Mouse (Mus musculus) adrenal gland, postnatal 10 days (tissue): ENCODE data around the gene Fam43a. TPM values are rescaled to one million over a fixed set of nuclear protein-coding genes. Genes with fewer than 3 reads are reported as not detected.

Experiments
- DNase-seq: peaks from one replicate; pipeline ENCODE4 v3.0.0; 2021; ENCODE audit warnings: mixed read lengths
- long read RNA-seq, 2 experiments: library from polyadenylated mRNA; stranded (forward); transcript quantifications; one replicate each; pipeline ENCODE4 v2.0.0; 2021
- total RNA-seq, 2 experiments: library from RNA; stranded (reverse); gene quantifications; 2 replicates each; pipeline ENCODE4 v1.2.3; 2021

Fam43a gene
- 10 to 100 TPM; 37.4 to 47.7 TPM for total RNA-seq
- long read RNA-seq, experiment 1, transcript Fam43a-201 (1 exons, 3,075 nt): major isoform, 47 of 47 reads
- long read RNA-seq, experiment 1, partial matches to known transcripts: 0 of 47 reads
- long read RNA-seq, experiment 1, other reads (novel, unspliced or antisense): 0 of 47 reads
- long read RNA-seq, experiment 2, transcript Fam43a-201 (1 exons, 3,075 nt): major isoform, 21 of 21 reads
- long read RNA-seq, experiment 2, partial matches to known transcripts: 0 of 21 reads
- long read RNA-seq, experiment 2, other reads (novel, unspliced or antisense): 0 of 21 reads

DNA sequence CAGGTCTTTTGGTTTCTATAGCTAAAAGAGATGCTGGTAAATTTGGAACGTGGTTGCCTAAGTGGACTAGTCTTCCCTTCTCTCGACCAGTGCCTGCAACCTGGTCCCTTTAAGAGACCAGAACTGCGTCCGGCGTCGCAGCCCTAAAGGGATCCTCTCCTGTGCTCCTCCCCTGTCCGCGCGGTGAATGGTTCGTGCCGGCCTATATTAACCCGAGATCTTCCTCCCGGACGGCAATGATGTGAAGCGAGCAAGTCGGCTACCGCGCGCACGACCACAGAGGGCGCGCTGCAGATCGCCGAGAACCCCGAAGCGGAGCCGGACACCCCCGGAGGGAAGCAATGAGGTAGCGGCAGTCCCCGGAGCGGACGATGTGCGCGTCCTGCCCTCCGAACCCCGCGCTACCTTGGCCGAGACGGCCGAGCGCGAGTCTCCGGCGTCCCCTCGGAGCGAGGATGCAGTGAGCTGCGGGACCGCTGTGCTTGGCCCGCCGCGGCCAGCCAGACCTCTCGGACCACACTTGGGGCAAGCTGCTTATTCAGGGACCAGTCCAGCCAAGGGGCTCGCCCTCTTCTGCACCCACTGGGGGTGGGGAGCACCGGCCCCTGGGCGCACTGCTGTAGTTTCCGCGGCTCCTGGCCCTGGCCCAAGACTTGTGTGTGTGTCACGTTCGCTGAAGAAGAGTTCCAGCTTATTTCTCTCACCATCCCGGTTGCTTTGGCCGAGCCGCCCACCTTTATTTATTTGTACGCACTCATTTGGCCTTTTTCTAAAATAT is at the start of gene Fam43a:
Gene Fam43a, plus strand, starts transcription at position 233 of the 778 bp plus-strand sequence.
- peak; percentile 95 for DNase-seq

DNA sequence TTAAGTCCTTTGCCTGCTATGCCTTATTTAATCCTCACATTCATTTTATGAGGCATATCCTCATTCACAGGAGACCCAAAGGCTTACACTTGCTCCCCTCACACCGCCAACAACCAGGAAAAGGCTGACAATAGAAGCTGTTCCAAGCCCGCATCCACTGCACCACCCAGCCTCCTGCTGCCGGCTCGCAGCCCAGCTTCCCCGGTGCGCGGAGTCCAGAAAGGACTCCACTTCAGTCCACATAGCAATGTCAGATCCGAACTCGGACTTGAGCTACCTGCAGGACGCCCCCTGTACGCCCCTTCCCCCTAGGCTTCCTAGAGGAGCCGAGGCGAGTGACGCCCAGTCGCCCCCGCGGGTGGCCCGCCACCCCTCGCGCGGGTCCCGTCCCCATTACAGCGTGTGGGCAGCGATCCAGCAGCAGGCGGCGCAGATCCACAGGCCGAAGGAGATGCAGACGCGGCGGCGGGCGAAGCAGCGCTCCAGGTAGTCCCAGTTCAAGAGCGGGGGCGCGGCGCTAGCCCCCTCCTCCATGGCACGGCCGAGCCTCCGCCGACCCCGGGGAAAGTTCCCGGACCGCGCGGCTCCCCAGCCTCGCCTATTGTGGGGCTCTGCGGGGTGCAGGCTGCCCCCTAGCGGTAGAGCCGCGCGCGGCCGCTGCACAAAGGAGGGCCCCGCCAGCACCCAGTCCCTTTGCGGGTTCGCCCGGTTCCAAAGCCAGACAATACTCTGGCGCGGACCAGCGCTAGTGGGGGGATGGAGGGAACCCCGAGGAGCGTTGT is 49.4 kb upstream of the Fam43a start:
- DNase-seq: peak; percentile 89

- no peak for DNase-seq
Observed at GRCm38 (mm10) chr16:30550748-30551192, 48.8 kb upstream of the Fam43a start, which contains the start of gene Tmem44. Gene Tmem44 (minus strand): TSS chr16:30550842.

GRCm38 (mm10) chr16:30552621-30553338 is 46.7 kb upstream of the Fam43a start:
- peak; percentile 76 for DNase-seq

DNA sequence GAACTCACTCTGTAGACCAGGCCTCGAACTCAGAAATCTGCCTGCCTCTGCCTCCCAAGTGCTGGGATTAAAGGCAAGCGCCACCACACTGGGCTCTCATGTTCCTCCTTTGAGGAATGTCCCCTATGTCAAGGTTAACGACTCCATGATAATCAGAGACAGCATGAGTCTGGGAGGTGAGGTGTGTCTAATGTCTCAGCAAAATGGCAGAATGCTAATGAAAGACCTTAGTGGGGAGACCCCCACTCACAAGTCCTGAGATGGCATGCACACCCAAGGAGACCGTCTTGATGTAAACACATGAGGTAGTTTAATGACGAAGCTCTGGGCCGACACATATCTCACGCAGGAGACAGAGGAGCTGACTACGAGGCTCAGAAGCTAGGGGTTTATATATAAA is 45.4 kb upstream of the Fam43a start:
- DNase-seq: no peak

DNA sequence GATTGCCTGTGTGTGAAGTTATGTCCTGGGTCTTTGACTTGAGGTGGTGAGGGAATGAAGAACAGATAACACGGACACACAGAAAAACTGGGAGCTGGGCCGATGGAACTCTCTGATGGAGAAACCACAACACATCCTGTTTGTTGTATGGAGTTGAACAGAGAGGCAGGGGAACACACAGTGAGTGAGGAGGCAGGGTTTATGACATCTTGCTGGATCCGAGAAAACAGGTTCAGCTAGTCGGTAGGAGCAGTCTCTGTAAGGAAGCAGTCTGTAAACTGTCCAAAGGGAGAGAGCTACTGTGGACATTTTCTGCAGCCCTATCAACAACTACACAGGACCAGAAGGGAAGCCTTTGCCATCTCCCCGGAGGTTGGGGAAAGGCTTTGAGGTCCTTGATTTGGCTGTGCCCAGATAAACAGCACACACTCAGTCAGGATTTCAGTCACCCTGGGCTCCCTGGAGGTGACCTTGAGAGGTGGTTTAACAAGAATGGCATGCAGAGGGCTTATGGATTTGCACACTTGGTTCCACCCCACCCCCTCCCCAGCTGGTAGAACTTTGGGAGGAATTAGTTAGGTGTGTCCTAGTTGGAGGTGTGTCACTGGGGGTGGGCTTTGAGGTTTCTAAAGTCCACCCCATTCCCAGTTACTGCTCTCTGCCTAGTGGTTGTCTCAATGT is 40.1 kb upstream of the Fam43a start:
- DNase-seq: peak; percentile 19

GRCm38 (mm10) chr16:30560601-30561000 is 38.9 kb upstream of the Fam43a start:
- no peak for DNase-seq

GRCm38 (mm10) chr16:30565631-30566030 is 33.9 kb upstream of the Fam43a start:
- DNase-seq: no peak

- no peak for DNase-seq
Observed at GRCm38 (mm10) chr16:30570173-30570572, 29.4 kb upstream of the Fam43a start.

DNA sequence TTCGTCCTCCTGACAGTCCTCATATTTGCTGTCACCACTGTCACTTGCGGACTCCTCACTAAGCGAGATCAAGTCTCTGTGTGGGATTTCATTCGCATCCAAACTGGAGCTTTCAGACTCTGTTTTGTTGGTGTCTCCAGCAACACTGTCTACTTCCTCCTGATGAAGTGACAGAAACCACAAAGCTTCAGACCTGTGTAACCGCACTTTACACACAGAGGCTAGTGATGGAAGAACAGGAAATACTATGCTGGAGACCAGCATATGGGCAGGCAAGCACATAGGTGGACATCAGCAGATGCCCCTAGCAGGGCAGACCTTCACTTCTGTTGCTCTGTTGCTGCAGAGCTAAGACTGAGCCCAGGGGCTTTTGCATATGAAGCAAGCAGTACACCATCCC is 28.1 kb upstream of the Fam43a start:
- no peak for DNase-seq

- DNase-seq: no peak
Observed at GRCm38 (mm10) chr16:30572239-30572638, 27.3 kb upstream of the Fam43a start.

DNA sequence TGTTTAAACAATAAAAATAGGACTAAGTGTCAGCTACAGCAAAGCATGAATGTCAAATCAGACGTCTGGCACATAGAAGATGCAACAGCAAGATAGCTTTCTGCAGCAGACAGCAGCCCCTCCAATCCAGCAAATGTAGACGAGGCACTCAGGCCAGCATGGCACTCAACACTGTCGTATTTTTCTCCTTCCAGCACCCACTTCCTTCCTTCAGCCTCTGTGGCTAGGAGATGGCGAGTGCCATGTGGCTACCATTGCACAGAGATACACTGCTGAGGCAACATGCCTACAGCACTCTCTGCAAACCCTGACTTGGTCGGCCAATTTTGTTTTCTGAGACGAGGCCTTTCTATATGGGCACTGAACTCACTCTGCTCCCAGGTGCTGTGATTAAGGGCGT is 23.7 kb upstream of the Fam43a start:
- DNase-seq: no peak

- DNase-seq: no peak
Observed at GRCm38 (mm10) chr16:30576392-30576791, 23.1 kb upstream of the Fam43a start.

- DNase-seq: no peak
Observed at GRCm38 (mm10) chr16:30580765-30581164, 18.8 kb upstream of the Fam43a start.

DNA sequence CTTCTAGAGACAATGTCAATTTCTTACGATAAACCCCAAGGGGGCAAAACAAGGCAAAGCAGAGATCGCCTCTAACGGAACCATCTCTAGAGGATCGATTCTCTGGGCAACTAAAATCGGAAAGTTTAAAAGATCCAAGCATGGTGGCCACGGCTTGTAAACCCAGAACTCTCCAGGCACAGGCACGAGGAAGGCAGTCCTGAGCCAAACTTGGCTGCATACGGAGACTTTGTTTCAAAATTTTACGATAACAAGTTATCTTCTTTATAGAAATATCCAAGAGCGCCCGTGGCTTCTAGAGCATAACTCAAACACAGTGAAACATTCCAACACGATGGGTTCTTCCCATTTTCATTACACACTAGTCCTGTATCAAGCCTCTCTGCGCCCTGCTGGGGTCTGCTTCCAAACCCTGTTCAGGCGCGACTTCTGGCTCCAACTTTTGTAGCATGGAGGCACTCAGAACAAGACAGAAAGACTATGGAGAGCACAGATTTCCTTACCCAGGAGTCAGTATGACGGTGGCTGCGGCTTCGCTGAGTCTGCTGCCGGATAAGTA is 12.5 kb upstream of the Fam43a start:
- no peak for DNase-seq

DNA sequence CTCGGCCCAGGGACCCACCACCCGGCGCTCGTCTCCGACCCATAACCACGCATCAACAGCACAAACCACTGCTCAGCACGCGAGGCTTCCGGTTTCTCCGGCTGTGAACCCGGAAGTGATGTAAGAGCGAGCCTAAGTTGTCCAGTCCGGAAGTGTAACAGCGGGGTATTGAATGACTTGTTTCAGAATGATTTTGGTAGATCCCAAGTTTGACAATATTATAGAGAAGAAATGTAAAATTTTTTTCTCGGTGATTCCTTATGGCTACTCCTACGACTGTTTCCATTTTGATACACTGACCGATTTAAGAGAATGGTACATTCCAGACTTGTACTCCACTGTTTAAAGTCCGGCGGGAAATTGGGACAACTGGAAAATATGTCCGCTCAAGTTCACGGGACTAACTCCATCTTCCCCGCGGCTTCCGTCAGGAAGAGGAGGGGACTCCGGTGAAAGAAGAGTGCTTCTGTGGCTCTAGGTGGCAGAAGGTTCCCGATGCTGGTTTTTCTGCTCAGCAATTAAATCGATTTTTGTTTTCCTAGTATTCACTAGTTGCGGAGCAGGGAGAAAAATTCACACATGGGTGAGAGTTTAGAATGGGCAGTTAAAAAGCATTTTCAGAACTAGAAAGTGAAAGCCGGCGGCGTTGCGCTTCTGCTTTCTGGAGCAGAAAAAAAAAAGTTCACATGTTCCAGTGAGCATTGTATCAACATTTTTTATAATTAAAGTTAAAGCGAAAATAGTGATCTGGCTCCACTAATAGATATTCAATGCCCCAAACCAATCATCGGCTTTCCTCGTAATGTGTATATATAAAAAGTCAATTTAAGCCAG is 11.8 kb upstream of the Fam43a start, which contains the start of gene Lsg1:
Gene Lsg1, minus strand, starts transcription at position 99 of the 834 bp plus-strand sequence.
- DNase-seq: peak; percentile 87

DNA sequence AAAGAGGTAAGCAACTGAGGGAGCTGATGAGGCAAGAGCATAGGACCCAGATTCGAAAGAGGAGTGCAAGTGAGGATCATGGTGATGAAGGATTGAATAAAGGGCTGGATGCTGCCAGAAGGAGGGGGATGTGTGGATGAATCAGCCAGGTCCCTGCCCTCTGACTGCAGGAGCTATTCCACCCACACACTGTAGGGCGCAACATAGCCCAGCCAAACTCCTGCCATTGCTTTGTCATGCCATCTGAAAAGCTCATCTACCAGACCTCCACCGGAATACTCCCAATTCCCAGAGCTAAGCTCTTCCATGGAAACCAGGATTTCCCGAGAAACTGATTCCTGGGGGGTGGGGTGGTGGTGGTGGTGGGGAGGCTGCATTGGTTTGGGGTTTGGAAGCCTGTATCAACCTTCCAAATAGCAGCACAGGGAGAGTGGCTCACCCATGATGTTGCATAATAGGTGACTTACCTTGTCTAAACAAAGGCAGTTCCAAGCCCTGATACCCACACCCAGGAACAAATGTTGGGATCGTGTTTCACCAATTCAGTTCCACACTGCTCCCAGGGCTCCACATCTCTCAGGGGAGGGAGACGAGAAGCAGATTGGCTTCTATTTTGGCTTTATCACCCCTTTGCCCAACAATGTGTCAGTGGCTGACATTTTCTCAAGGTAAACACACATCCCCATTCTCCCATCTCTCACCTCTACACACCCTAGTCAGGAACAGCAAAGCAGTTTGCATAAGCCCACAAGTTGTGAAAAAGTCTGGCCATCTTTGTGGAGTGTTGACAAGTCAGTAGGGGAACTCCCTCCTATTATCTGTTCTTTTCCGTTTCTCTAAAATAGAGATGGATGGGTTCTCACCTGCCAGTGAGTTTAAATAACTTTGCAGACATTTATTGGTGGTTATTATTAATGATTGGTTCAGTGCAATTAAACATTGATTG is 9.0 kb upstream of the Fam43a start:
- DNase-seq: no peak

- DNase-seq: no peak
Observed at GRCm38 (mm10) chr16:30591990-30592389, 7.5 kb upstream of the Fam43a start.

DNA sequence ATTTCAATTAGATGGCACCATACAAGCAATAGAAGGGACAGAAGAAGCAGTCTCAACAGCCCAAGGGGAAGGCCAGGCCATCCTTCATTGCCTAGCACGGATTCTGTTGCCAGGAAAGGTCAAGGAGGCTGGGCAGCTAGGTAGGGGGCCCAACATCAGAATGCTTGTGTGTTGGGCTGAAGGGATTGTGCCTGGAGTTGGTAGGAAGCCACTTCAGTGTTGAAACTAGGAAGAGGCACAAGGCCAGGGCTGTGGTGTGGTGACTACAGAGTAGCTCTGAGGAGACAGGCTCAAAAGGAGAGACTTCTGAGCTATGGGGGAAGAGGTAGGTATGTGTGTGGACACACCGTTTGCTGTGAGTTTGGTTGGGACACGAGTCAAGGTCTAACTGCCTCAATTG is 4.2 kb upstream of the Fam43a start:
- DNase-seq: no peak
